Mouse (Mus musculus): ENCODE data around the gene Actrt2.

Gene Actrt2

DNA sequence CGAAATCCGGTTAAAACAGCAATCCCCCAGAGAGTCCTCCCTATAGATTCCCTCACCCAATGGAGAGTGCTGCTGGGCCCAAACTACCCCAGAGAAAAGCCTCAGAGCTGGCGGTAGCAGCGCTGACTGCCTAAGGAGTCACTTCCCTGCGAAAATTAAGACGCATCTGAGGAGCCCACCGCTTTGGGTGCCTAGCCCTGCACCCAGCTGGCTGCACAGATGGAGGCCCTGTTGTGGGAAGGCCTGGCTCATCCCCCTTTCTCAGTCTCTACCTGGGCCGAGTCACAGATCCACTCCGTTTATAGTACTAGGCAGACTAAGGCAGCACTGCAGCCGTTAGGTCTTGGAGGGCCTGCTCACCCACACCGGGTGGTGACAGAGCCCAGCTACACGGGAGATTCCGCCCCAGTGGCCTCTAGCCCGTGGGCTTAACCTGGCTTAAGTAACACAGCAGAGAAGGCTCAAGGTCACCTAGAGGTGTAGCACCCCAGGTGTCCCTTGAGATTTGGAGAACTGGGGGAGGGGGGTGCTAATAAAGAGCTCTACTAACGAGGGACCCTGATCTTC is 29.3 kb downstream of the Actrt2 start:
- CTCF ChIA-PET = no interaction called here

DNA sequence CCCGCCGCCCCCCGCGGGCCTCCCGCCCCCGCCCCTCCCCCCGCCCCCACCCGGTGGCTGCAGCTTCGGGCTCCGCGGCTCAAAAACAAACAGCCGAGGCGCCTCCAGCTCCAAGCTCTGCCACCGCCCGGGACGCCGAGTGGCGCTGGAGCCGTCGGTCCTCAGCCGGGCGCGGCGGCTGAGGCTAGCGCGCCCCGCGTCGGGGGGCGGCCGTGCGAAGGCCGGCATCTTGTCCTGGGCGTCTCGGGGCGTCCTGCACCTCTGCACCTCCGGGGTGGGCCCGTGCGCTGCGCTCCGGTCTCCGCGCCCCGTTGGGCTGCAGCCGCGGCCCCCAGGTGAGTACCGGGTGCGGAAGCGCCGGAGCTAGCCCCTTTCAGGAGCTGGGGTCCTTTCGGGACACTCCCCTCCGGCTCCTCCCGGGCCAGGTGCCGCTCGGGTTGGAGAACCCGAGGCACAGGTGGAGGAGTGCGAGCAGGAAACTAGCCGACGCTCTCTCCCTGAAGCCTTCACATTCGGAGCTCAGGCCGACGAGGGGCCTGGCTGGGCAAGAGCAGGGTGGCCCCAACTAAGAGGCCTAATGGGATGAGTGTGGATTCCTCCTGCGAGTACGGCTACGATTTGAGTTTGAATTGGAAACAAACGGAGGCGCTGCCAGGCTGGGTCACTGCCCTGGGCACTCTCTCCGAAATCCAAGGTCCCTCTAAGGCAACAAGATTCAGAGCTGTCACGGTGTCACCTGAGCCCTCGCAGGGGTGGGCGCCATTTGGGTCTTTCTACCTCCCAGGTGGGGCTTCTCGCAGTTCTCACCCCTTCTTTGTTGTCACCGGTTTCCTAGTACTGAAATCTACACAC is 30.0 kb downstream of the Actrt2 start:
- CTCF ChIA-PET = no interaction called here

DNA sequence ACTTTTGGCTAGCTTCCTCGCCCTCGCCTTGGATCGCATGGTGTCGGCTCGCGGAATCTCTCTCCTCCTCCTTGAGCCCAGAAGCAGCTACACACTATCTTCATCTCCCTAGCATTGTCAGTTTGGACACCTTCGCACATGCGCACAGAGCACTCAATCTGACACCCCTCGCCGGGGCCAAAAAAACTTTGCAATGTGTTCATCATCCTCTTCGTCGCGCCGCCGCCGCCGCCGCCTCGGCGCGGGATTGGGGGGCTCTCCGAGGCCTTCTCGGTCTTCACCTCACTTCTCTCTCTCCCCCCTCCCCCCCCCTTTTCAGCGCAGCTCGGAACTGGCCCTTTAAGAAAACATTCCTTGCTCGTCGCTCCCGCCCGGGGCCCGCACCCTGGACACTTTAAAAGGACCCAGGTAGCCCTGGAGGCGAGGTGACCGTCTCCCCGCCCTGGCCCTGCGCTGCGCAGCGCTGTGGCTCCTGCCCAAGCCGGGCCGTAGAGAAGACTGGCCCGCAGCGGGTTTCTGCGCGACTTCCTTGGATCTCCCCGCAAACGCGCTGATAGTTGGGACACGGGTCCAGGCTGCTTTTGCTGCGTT is 30.9 kb downstream of the Actrt2 start, which contains the start of gene Prdm16:
Gene Prdm16 (minus strand): TSS at position 153 of the 591 bp plus-strand sequence.
- CTCF ChIA-PET = no interaction called here

DNA sequence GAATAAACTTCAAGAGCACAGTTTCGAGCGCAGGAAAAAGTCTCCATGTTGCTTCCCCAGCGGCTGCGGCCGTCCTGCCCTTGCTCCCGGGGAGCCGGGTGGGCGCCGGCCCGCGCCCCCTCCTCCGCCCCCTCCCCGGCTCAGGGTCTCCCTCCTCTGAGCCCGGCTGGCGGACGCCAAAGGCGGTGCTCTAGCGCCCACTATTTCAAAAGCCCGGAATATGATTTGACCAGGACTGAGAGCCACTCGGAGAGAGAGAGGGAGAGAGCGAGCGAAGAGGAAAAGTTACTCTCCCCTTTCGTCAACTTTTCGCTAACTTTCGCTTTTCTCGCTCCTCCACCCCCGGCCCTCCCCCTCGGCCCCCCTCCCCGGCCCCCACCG is 31.6 kb downstream of the Actrt2 start:
- CTCF ChIA-PET = no interaction called here

DNA sequence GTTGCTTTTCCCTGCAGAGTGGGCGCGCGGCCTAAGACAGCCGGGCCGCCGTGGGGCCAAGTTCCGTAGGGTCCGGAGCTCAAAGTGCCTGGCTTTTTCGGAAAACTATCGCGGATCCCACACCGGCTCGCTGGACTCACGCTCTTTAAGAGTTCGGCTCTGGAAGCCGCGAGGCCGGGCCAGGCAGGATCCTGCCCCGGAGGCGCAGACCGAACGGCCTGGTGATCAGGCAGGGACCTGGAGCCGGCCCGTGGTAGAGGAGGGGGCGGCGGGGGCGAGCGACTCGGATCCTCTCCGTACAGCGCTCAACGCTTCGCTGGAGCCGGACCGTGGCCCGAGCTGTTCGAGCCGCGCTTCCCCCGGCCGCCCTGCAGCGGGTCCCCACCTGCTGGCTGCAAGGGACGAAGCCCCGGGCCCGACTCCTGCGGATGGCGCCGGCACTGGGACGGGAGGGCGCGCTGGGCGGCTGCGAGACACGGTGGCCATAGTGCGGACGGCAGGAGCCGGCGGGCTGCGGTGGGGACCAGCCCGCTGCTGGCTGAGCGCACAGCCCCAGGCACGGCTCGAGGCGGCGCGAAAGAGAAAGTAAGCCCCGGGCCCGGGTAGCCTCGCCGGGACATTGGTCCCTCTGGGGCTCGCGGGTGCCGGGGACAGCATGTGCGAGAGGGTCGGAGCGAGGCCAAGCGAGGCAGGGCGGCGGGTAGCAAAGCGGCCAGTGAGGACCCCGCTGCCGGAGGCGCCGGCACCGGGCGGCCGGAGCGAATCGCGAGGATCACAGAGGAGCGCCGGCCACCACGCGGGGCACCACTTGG is 32.2 kb downstream of the Actrt2 start:
- CTCF ChIA-PET = no interaction called here

DNA sequence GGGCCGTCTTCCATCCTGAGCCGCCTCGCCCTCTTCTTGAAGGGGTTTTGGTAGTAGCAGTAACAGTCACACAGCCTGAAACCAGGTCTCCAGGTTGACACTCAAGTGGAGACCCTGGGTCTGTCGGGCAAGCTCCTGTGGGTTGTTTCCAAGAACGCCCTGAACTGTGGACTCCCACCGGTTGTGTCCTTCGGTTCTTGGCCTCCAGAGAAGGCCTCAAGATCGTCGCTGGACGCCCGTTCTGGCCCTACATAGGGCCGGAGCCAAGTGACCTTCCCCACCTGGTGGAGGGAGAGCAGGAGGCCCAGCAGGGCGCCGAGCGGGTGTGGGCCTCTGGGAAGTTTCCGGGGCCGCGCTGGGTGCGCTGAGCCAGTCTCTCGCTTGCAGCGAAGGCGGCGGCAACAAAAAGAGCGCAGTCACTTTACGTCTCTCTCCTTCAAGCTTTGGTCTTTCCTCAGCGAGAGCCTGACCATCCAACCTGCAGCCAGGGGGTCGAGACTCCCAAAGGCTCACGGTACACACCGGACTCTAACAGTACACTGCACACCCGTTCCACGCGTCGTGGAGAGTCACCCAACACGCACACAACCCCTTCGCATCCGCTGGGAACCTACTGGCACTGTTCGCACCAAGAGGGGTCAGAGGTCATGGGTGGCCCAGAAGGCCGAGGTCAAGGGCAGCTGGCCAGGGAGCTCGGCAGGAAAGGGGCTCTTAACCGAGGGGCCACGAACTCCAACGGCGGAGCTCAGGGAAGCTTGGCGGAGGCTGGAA is 33.0 kb downstream of the Actrt2 start:
- CTCF ChIA-PET = no interaction called here

DNA sequence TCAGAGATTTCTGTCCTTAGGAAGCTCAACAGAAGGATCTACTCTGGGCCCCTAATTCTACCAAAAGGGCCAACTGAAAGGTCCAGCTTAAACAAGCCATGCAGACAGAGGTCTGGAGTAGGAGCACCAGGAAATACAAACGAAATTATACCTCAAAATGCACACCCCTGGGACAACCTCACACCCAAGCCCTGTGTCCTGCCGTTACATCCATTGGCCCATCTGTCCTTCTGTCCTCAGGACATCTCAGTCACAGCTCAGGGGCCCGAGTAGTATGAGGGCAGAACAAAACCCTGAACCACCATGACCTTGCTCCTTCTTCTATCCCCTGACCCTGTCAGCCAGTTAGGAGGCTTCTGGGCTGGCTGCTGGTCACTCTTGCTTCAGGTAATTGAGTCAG is 33.7 kb downstream of the Actrt2 start:
- CTCF ChIA-PET = interaction anchor here (0.6 kb wide), 1 partner anchor 90 kb away, joined by 4 read pairs; no protein-coding TSS in a partner anchor

DNA sequence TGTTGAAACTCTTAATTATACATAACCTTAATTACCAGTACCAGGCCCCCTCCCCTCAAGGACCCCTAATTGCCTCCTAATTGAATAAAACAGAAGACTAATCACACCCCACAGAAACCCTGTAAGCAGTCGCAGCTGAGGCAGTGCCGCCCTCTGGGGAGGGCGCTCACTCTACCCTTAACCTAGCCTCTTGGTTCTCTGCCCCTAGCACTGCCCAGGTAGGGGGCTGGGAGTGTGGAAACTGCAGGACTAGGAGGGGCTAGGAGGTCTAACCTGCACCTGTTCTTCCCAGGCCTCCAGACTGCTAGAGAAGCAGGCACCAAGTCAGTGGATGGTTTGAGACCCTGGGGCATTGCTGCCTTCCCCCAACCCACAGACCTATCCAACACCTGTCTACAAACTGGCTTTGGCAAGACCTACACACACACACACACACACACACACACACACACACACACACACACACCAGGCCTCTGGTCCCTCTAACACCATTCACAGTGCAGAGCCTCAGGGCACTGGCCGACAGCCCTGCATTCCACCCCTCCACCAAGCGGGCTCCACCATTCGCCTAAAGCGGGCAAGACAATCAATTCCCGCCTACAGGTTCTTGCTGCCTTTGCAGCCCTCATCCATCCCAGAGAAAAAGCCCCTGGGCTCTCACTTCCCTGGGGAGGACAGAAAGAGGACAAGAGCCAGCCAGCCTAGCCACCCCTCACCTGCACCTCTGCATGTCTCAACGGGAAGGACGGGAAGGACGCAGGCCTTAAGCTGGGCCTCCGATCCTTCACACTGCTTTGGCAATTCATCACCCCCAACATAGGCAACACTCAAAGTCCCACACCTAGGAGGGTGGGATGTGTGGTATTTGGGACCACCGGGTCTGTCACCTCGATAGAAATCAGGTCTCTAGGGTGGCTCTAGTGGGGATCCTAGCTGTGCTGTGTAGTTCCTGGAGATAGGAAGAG is 34.6 kb downstream of the Actrt2 start:
- CTCF ChIA-PET = interaction anchor here (0.6 kb wide), 1 partner anchor 90 kb away, joined by 4 read pairs; no protein-coding TSS in a partner anchor

DNA sequence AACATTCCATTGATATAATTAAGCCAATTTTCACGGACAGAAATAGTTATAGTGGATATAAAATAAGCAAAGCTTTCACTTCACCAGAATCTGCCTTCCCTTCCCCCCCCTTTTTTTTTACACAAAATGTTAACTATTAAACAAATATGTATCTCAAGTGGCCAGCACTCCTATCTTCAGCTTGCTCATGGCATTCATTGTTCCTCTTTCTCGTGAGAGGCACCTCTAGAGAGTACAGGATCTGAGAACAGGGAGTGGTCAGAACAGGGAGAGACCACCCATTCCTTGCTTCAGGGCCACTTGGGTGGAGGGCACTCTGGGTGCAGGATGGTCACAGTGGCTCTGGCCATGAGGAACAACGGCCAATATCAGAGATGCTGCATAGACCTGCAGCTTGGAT is 36.9 kb downstream of the Actrt2 start:
- CTCF ChIA-PET = no interaction called here

DNA sequence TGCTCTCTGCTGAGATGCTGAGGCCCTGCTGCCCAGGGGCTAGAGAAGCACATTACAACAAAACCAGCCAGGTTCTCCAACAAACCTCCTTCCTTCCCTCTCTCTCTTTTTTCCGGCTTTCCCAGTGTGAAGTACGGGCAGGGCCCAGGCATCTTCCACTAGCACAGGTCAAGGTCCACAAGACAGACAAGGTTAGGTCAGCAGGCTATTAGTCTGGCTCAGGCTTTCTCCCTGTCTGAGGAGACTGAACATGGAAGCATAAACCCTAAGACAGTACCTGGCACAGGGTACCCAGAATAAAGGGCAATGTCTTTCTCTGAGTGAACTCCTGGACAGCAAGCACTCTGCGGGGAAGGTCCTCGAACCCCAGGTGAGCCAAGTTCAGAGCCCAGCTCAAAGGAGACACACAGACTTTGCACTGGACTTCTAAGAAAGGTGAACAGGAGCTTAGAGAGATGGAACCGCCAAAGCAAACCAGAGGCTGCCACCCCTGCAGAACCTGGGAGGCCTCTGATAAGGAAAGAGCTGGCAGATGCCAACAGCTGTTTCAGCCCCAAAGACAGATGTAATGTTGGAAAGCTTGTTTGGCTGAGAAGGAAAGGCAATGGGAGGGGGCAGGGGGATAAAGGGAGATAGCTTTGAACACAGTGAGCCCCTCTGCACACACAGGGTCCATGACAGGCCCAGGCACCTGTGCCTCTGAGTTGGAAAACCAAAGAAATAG is 40.1 kb downstream of the Actrt2 start:
- CTCF ChIA-PET = no interaction called here

DNA sequence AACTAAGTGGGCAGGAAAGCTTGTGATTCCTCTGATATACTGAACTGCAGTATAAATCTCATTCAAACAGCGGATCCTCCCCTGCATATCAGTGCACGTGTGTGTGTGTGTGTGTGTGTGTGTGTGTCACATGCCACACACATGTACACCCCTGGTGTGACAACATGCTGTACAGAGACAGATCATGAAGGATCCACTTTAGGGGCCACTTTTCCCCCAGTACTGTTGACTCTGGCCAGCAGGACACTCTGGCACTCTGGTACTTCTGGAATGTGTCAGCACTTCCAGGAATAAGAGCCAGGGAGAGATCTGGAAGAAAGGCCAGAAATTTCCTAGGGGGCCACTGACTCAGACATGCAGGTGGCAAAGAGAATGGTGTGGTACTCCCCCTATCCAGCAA is 41.4 kb downstream of the Actrt2 start:
- CTCF ChIA-PET = no interaction called here

DNA sequence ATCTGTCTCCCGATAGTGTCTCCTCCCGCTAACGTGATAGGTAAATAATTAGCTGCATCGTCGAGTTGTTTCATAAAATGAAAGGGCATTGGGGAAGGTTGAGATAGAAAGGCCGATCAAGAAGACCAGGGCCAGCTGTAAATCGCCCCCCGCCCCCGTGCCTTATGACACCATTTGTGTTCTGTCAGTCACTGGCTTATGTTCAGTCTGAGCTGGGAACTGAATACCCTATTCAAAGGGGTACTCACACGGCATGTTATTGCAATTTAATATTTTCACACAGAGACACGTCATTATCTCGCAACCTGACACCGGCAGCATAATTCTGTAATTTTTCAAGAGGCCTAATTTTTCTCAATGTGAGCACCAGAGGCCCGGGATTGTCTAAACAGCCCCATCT is 42.0 kb downstream of the Actrt2 start:
- CTCF ChIA-PET = no interaction called here

DNA sequence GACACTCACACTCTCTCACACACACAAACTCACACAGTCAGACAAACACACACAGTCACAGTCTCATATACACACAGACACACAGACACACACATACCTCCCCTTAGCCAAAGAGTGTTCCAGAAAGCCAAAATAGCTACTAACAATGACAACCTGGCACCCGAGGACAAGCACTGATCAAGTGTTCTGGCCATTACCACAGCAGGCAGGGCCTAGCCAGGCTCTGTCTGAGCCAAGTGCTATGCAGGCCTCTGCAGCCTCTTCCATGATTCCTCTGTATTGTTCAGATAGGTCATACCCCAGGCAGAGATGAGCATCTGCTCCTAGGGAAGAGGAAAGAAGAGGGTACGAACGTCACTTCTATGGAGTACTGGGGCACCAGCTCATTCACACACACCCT is 44.4 kb downstream of the Actrt2 start:
- CTCF ChIA-PET = no interaction called here

DNA sequence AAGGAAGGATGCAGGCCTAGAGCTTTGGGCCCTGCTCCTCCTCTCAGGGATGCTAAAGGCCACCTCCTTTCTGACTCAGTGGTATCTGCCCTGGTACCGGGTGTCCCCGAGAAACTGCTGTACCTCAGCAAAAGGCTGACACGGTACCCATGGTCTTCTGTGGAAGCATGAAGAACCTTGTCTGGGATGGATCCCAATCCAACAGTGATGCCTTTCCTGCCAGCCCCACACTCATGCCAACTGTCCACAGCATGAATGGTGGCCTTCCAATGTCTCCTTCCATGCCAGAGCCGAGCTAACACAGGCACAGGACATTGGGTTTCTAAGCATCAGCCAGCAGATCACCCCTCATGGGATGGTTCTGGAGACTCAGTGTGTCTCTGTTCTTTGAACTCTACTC is 45.1 kb downstream of the Actrt2 start:
- CTCF ChIA-PET = no interaction called here

All from spleen, embryonic (tissue).